Mouse (Mus musculus): ENCODE data around the gene P4htm.

GRCm38 (mm10) chr9:108633846-108634245 is 36.4 kb upstream of the P4htm start:
- TF ChIP-seq CTCF (conservative IDR thresholded peaks at IDR 0.05; ENCODE audit: insufficient read depth, insufficient read length, low read depth, low read length) (no peak), POLR2A (IDR thresholded peaks at IDR 0.05; ENCODE audit: low read depth, low read length) (no peak)

Measured in kidney, adult 2 months (tissue).